Mouse (Mus musculus) midbrain, embryonic 16.5 days (tissue): ENCODE measurements at regions not wholly inside any gene's neighbourhood (a gene's known extent, or its start where the extent isn't known, plus 50 kb on each side); places are given as distances from the start of the nearest gene placed in this dataset.

Source experiments
- ATAC-seq: fragments of 200-750 bp; cut with Nextera tagmentation; 2 replicates; pipeline ENCODE4 v1.8.0; 2017; ENCODE audit warnings: moderate TSS enrichment
- H3K27ac ChIP-seq: fragments of 300-500 bp; sonication (generic); 2 replicates; pipeline ENCODE4 v1.5.1; 2014; ENCODE audit warnings: mild to moderate bottlenecking, low read length, mixed read lengths
- H3K27me3 ChIP-seq: fragments of 300-500 bp; sonication (generic); 2 replicates; pipeline ENCODE4 v1.6.1; 2014; ENCODE audit warnings: low read depth, low read length, mixed read lengths; ENCODE audit not compliant: control insufficient read depth, insufficient read depth
- H3K36me3 ChIP-seq: fragments of 300-500 bp; sonication (generic); 2 replicates; pipeline ENCODE4 v1.6.1; 2014; ENCODE audit warnings: mild to moderate bottlenecking, low read length, moderate library complexity, mixed read lengths; ENCODE audit not compliant: control insufficient read depth, insufficient read depth
- H3K4me1 ChIP-seq: fragments of 300-500 bp; sonication (generic); 2 replicates; pipeline ENCODE4 v1.6.1; 2014; ENCODE audit warnings: mild to moderate bottlenecking, low read length, mixed read lengths; ENCODE audit not compliant: control insufficient read depth, insufficient read depth
- H3K4me2 ChIP-seq: fragments of 300-500 bp; sonication (generic); 2 replicates; pipeline ENCODE4 v1.6.1; 2014; ENCODE audit warnings: mild to moderate bottlenecking, low read length, mixed read lengths
- H3K4me3 ChIP-seq: fragments of 300-500 bp; sonication (generic); 2 replicates; pipeline ENCODE4 v1.5.1; 2014; ENCODE audit warnings: low read depth, mild to moderate bottlenecking, low read length, moderate library complexity, mixed read lengths
- H3K9ac ChIP-seq: fragments of 300-500 bp; sonication (generic); 2 replicates; pipeline ENCODE4 v1.6.1; 2014; ENCODE audit warnings: low read depth, low read length, mixed read lengths
- H3K9me3 ChIP-seq: fragments of 300-500 bp; sonication (generic); replicated peaks from 2 replicates; pipeline ENCODE4 v1.6.1; 2014; ENCODE audit warnings: mild to moderate bottlenecking, low read length, mixed read lengths; ENCODE audit not compliant: control insufficient read depth, poor library complexity, severe bottlenecking
- WGBS: fragments of 180-500 bp; shearing (Covaris S2); extraction: QIAGEN DNeasy Blood & Tissue Kit; methylation state at CpG from one replicate; pipeline ENCODE4 v1.1.7; 2014; 5-methylcytosine and 5-hydroxymethylcytosine counted together

- Histone ChIP-seq H3K9me3 (no peaks in the 10 kb centered on the region), H3K36me3 (no peaks in the 10 kb centered on the region), H3K27me3 (no peaks in the 10 kb centered on the region), H3K4me2 (no peak overlapping the region), H3K4me3 (no peak overlapping the region), H3K4me1 (no peaks in the 10 kb centered on the region), H3K9ac (no peak overlapping the region), H3K27ac (no peak overlapping the region)
- ATAC-seq: no peak
Measured at GRCm38 (mm10) chr15:61400720-61401119, 477.9 kb upstream of the A1bg start.

- no peak overlapping the region for H3K27ac ChIP-seq
- H3K36me3 ChIP-seq: no peaks in the 10 kb centered on the region
- 91% methylated on average over 2 of the region's 2 CpGs for WGBS
- H3K4me1 ChIP-seq: no peaks in the 10 kb centered on the region
- H3K4me2 ChIP-seq: no peak overlapping the region
- ATAC-seq: no peak
- H3K4me3 ChIP-seq: no peak overlapping the region
- H3K27me3 ChIP-seq: no peaks in the 10 kb centered on the region
- no peak overlapping the region for H3K9ac ChIP-seq
- H3K9me3 ChIP-seq: no peaks in the 10 kb centered on the region
Measured at GRCm38 (mm10) chr15:61399971-61400370, 477.2 kb upstream of the A1bg start.

- Histone ChIP-seq H3K9me3 (no peaks in the 10 kb centered on the region), H3K4me1 (no peaks in the 10 kb centered on the region), H3K36me3 (no peaks in the 10 kb centered on the region), H3K9ac (no peak overlapping the region), H3K4me3 (no peak overlapping the region), H3K27me3 (no peaks in the 10 kb centered on the region), H3K4me2 (no peak overlapping the region), H3K27ac (no peak overlapping the region)
- ATAC-seq: no peak
- WGBS: 84% methylated on average over 3 of the region's 3 CpGs
Measured at GRCm38 (mm10) chr15:61398829-61399228, 476.0 kb upstream of the A1bg start.

GRCm38 (mm10) chr15:61397061-61397460 is 474.2 kb upstream of the A1bg start:
- H3K9ac ChIP-seq: no peak overlapping the region
- no peaks in the 10 kb centered on the region for H3K36me3 ChIP-seq
- no peak overlapping the region for H3K4me2 ChIP-seq
- H3K4me1 ChIP-seq: no peaks in the 10 kb centered on the region
- H3K27ac ChIP-seq: no peak overlapping the region
- H3K27me3 ChIP-seq: no peaks in the 10 kb centered on the region
- no peak overlapping the region for H3K4me3 ChIP-seq
- no peak for ATAC-seq
- H3K9me3 ChIP-seq: no peaks in the 10 kb centered on the region
- 90% methylated on average over 3 of the region's 3 CpGs for WGBS

GRCm38 (mm10) chr15:61395296-61395826 is 472.5 kb upstream of the A1bg start:
- Histone ChIP-seq H3K36me3 (no peaks in the 10 kb centered on the region), H3K27ac (no peak overlapping the region), H3K4me3 (no peak overlapping the region), H3K4me1 (no peaks in the 10 kb centered on the region), H3K27me3 (no peaks in the 10 kb centered on the region), H3K9me3 (no peaks in the 10 kb centered on the region), H3K9ac (no peak overlapping the region), H3K4me2 (no peak overlapping the region)
- 23% methylated on average over 8 of the region's 8 CpGs for WGBS
- ATAC-seq: peak; percentile 60; the same call in 1 of the 2 replicates

GRCm38 (mm10) chr15:61380666-61381065 is 457.9 kb upstream of the A1bg start:
- Histone ChIP-seq H3K27me3 (no peaks in the 10 kb centered on the region), H3K36me3 (no peaks in the 10 kb centered on the region), H3K4me3 (no peak overlapping the region), H3K9ac (no peak overlapping the region), H3K9me3 (no peaks in the 10 kb centered on the region), H3K4me2 (no peak overlapping the region), H3K4me1 (no peaks in the 10 kb centered on the region), H3K27ac (no peak overlapping the region)
- ATAC-seq: no peak
- WGBS: 61% methylated on average over 3 of the region's 3 CpGs

GRCm38 (mm10) chr15:61366276-61366675 is 443.5 kb upstream of the A1bg start:
- no peaks in the 10 kb centered on the region for H3K4me1 ChIP-seq
- WGBS: 55% methylated on average over 3 of the region's 3 CpGs
- no peaks in the 10 kb centered on the region for H3K27me3 ChIP-seq
- H3K9ac ChIP-seq: no peak overlapping the region
- no peak overlapping the region for H3K4me3 ChIP-seq
- no peak overlapping the region for H3K27ac ChIP-seq
- ATAC-seq: no peak
- H3K36me3 ChIP-seq: no peaks in the 10 kb centered on the region
- H3K4me2 ChIP-seq: no peak overlapping the region
- H3K9me3 ChIP-seq: no peaks in the 10 kb centered on the region

- WGBS: 46% methylated on average over 5 of the region's 5 CpGs
- no peak for ATAC-seq
Measured at GRCm38 (mm10) chr15:61365511-61365910, 442.7 kb upstream of the A1bg start.

GRCm38 (mm10) chr15:61364461-61364860 is 441.6 kb upstream of the A1bg start:
- Histone ChIP-seq H3K9me3 (no peaks in the 10 kb centered on the region), H3K4me1 (no peaks in the 10 kb centered on the region), H3K27ac (no peak overlapping the region), H3K4me2 (no peak overlapping the region), H3K27me3 (no peaks in the 10 kb centered on the region), H3K36me3 (no peaks in the 10 kb centered on the region), H3K9ac (no peak overlapping the region), H3K4me3 (no peak overlapping the region)
- WGBS: 63% methylated on average over 2 of the region's 2 CpGs
- no peak for ATAC-seq

More at GRCm38 (mm10) chr15:61365511-61365910, 442.7 kb upstream of the A1bg start:
- no peaks in the 10 kb centered on the region for H3K4me1 ChIP-seq
- no peaks in the 10 kb centered on the region for H3K9me3 ChIP-seq
- no peak overlapping the region for H3K4me3 ChIP-seq
- no peaks in the 10 kb centered on the region for H3K27me3 ChIP-seq
- no peak overlapping the region for H3K27ac ChIP-seq
- no peak overlapping the region for H3K4me2 ChIP-seq
- H3K36me3 ChIP-seq: no peaks in the 10 kb centered on the region
- no peak overlapping the region for H3K9ac ChIP-seq
